Mouse (Mus musculus): Measurements from ENCODE around the gene Ppp1r36. TPM values are rescaled to one million over a fixed set of nuclear protein-coding genes. Genes with fewer than 3 reads are reported as not detected.

Ppp1r36 gene
- total and polyA plus RNA-seq, 3 experiments: not detected

DNA sequence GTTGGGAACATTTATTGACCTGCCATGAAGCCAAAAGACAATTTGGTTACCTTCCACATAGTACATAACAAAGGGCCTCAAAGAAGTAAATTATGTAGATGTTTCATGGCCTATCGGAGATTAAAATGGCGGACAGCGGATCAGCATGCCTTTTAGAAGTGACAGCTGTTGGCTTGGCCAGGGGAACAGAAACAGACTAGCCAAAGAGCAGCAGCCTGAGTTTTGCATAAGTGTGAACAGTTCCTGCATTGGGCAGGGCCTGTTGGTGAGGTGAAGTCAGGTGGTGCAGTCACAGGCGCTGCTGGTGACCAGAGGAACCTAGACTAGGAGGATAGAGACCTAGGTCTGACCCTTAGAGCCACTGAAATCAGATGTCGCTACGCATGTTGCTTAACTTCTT, 40.3 kb upstream of the Ppp1r36 start:
- in situ Hi-C loops (cut with MboI; ENCODE audit: low pct_ligation_motif_present, low pct_unique_long_range_greater_than_20kb, low sequenced_read_pairs): no loop called here
- peak overlapping the region in 1 of 3 experiments; percentile 47 for H3K4me3 ChIP-seq (replicated peaks in 1 of 3; ENCODE audit: low read depth in 2 of 3, low read length in 2 of 3, poor library complexity in 1 of 3)
- TF ChIP-seq MEF2A (IDR thresholded peaks at IDR 0.05; ENCODE audit: borderline replicate concordance, low read depth, low read length) (no peak), MAFK (IDR thresholded peaks at IDR 0.05; ENCODE audit: insufficient replicate concordance, low read length) (no peak), MAX (IDR thresholded peaks at IDR 0.05; ENCODE audit: low read length) (peak; percentile 81), ETS1 (conservative IDR thresholded peaks at IDR 0.05; ENCODE audit: low read depth, low read length) (peak; percentile 59), PAX5 (IDR thresholded peaks at IDR 0.05; ENCODE audit: low read length) (no peak), ZKSCAN1 (IDR thresholded peaks at IDR 0.05; ENCODE audit: borderline replicate concordance, low read depth, low read length) (no peak), EP300 (IDR thresholded peaks at IDR 0.05; ENCODE audit: low read length) (0 out of 2 replicates have a peak, but pooled peaks have one; percentile 36), NELFE (IDR thresholded peaks at IDR 0.05; ENCODE audit: low read depth, low read length) (no peak; the same call in 1 of the 2 replicates), RAD21 (IDR thresholded peaks at IDR 0.05; ENCODE audit: low read depth, low read length) (no peak), MXI1 (IDR thresholded peaks at IDR 0.05; ENCODE audit: low read depth, low read length) (peak; percentile 27; the same call in 1 of the 2 replicates), TBP (conservative IDR thresholded peaks at IDR 0.05; ENCODE audit: low read depth, low read length) (0 out of 2 replicates have a peak, but pooled peaks have one; percentile 29), JUND (conservative IDR thresholded peaks at IDR 0.05; ENCODE audit: low read depth, low read length) (no peak), ZC3H11A (IDR thresholded peaks at IDR 0.05; ENCODE audit: low read depth, low read length) (no peak), SMC3 (IDR thresholded peaks at IDR 0.05; ENCODE audit: low read depth, low read length) (no peak), CHD2 (IDR thresholded peaks at IDR 0.05; ENCODE audit: low read length) (no peak), ELF1 (IDR thresholded peaks at IDR 0.05; ENCODE audit: low read depth, low read length) (peak; percentile 59), POLR2A (IDR thresholded peaks at IDR 0.05; ENCODE audit: low read depth, low read length) (peak; percentile 74), E2F4 (IDR thresholded peaks at IDR 0.05; ENCODE audit: insufficient replicate concordance, low read depth, low read length) (no peak), ZMIZ1 (IDR thresholded peaks at IDR 0.05; ENCODE audit: low read depth, low read length) (peak; percentile 57; the same call in 1 of the 2 replicates), USF1 (IDR thresholded peaks at IDR 0.05; ENCODE audit: low read depth, low read length) (peak; percentile 72), POLR2AphosphoS2 (IDR thresholded peaks at IDR 0.05; ENCODE audit: low read depth, low read length) (no peak), CTCF (conservative IDR thresholded peaks at IDR 0.05 in 1 of 2, IDR thresholded peaks at IDR 0.05 in 1 of 2; ENCODE audit: low read depth in 2 of 2, low read length in 2 of 2) (no peak), USF2 (conservative IDR thresholded peaks at IDR 0.05; ENCODE audit: low read depth, low read length) (peak; percentile 61), TCF12 (IDR thresholded peaks at IDR 0.05; ENCODE audit: low read depth, low read length) (peak; percentile 71; the same call in 1 of the 2 replicates), UBTF (IDR thresholded peaks at IDR 0.05; ENCODE audit: low read depth, low read length) (no peak; the same call in 1 of the 2 replicates), IRF4 (IDR thresholded peaks at IDR 0.05; ENCODE audit: low read depth, low read length) (peak; percentile 72), NRF1 (IDR thresholded peaks at IDR 0.05; ENCODE audit: low read depth, low read length) (peak; percentile 51; the same call in 1 of the 2 replicates), MYC (IDR thresholded peaks at IDR 0.05; ENCODE audit: low read depth, low read length) (no peak), BHLHE40 (IDR thresholded peaks at IDR 0.05; ENCODE audit: low read depth, low read length) (peak; percentile 90), RCOR1 (conservative IDR thresholded peaks at IDR 0.05; ENCODE audit: low read depth, low read length) (no peak), SIN3A (IDR thresholded peaks at IDR 0.05; ENCODE audit: low read length) (peak; percentile 60; the same call in 1 of the 2 replicates), HCFC1 (IDR thresholded peaks at IDR 0.05; ENCODE audit: low read depth, low read length) (no peak; the same call in 1 of the 2 replicates), JUN (IDR thresholded peaks at IDR 0.05; ENCODE audit: insufficient read depth, low read depth, low read length) (no peak)
- peak; percentile 71 for DNase-seq (ENCODE audit: extremely low read depth)
- H3K36me3 ChIP-seq (replicated peaks in 1 of 2; ENCODE audit: control insufficient read depth in 1 of 2, insufficient read depth in 1 of 2, low read length in 1 of 2): peaks cover 12 to 36% of the 10 kb centered on the region in 2 experiments
- peaks cover 3% of the 10 kb centered on the region for H3K9me3 ChIP-seq (replicated peaks; ENCODE audit: low read length)
- H3K4me1 ChIP-seq (ENCODE audit: control insufficient read depth in 1 of 2, insufficient read depth in 2 of 2): peaks cover 5 to 56% of the 10 kb centered on the region in 2 experiments; a peak in 3 of 4 replicates
- peak overlapping the region; percentile 99 for H3K27ac ChIP-seq (ENCODE audit: insufficient read depth, low read depth)
- peak overlapping the region; percentile 75 for H3K4me2 ChIP-seq (ENCODE audit: insufficient read depth, low read depth, poor library complexity, severe bottlenecking)
- dilution Hi-C loops (cut with MboI; ENCODE audit: extremely low pct_ligation_motif_present, extremely low pct_unique_long_range_greater_than_20kb, low sequenced_read_pairs): no loop called here
- H3K9ac ChIP-seq (ENCODE audit: insufficient read depth, low read depth): peak overlapping the region; percentile 85
- H3K27me3 ChIP-seq (replicated peaks): no peaks in the 10 kb centered on the region
- H3K79me2 ChIP-seq (replicated peaks; ENCODE audit: control insufficient read depth, extremely low read depth, insufficient read depth, poor library complexity, severe bottlenecking): peaks cover 83% of the 10 kb centered on the region

All from CH12.LX (cell line).